Mouse (Mus musculus): ENCODE data around the gene Enkur. TPM values are rescaled to one million over a fixed set of nuclear protein-coding genes. Genes with fewer than 3 reads are reported as not detected.
A peak's percentile ranks its signal among the peaks of the same experiment; 100 is the strongest.

The Enkur gene
- total and polyA plus RNA-seq, 2 experiments from 2014 or later: 6.2 to 7.7 TPM

GRCm38 (mm10) chr2:21222453-21223384 lies 17.6 kb upstream of the Enkur start:
- 94% methylated on average over 9 of the region's 9 CpGs for WGBS
- no peak for TF ChIP-seq CTCF (IDR thresholded peaks at IDR 0.05)
- ATAC-seq (ENCODE audit: low FRiP score): no peak
- Histone ChIP-seq H3K4me1 (ENCODE audit: insufficient read depth, low read length) (no peaks in the 10 kb centered on the region), H3K36me3 (ENCODE audit: insufficient read depth, low read length) (no peaks in the 10 kb centered on the region), H3K4me3 (ENCODE audit: low read depth, low read length) (no peak overlapping the region), H3K27ac (ENCODE audit: low read depth, low read length) (no peak overlapping the region), H3K9ac (replicated peaks; ENCODE audit: low read length, poor library complexity, severe bottlenecking) (no peak overlapping the region), H3K4me2 (ENCODE audit: low read depth, low read length, poor library complexity, severe bottlenecking) (no peak overlapping the region), H3K27me3 (ENCODE audit: insufficient read depth, low read length) (no peaks in the 10 kb centered on the region), H3K9me3 (ENCODE audit: low read length) (no peaks in the 10 kb centered on the region)
- DNase-seq (ENCODE audit: low spot score): no peak

DNA sequence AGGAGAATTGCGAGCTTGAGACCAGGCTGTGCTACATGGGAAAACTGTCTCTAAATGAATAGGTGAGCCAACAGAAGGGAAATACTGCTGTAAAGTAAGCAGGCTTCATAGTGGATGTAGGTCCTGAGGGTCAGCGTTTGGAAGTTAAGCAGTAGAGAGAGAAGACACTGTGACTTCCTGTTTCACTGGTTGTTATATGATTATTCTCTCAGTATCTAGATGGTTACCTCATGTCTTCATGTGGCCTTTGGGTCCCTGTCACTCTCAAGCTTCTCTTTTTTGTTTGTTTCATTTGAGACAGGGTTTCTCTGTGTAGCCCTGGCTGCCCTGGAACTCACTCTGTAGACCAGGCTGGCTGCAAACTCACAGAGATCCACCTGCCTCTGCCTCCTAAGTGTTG lies 10.1 kb upstream of the Enkur start:
- no peak for ATAC-seq (ENCODE audit: low FRiP score)
- 94% methylated on average over 2 of the region's 2 CpGs for WGBS

DNA sequence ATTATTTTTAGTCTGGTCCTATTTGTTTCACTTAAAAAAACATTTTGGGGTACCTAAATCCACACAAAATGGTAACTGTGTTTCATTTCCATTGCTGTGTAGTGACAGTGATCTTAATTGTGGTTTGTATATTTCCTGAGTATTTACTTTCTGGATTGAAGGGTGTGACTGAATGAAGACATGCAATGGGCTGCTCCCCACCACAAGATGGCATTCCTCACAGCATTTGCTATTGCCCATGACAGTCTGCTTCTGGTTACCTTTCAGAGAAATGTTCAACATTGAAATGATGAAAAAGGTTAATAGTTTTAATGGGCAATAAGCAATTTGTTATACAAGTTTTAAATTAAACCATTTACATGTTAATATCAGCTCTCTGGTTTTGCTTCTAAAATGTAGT lies 9.2 kb upstream of the Enkur start:
- H3K4me2 ChIP-seq (ENCODE audit: low read depth, low read length, poor library complexity, severe bottlenecking): no peak overlapping the region
- no peaks in the 10 kb centered on the region for H3K4me1 ChIP-seq (ENCODE audit: insufficient read depth, low read length)
- TF ChIP-seq CTCF (IDR thresholded peaks at IDR 0.05): peak; percentile 63
- no peak overlapping the region for H3K9ac ChIP-seq (replicated peaks; ENCODE audit: low read length, poor library complexity, severe bottlenecking)
- H3K27ac ChIP-seq (ENCODE audit: low read depth, low read length): no peak overlapping the region
- H3K9me3 ChIP-seq (ENCODE audit: low read length): no peaks in the 10 kb centered on the region
- no peak overlapping the region for H3K4me3 ChIP-seq (ENCODE audit: low read depth, low read length)
- peaks cover 15% of the 10 kb centered on the region; the same call in 1 of the 2 replicates for H3K36me3 ChIP-seq (ENCODE audit: insufficient read depth, low read length)
- ATAC-seq (ENCODE audit: low FRiP score) (no peak), DNase-seq (ENCODE audit: low spot score) (peak; percentile 8)
- H3K27me3 ChIP-seq (ENCODE audit: insufficient read depth, low read length): no peaks in the 10 kb centered on the region

More for the DNA sequence above, 10.1 kb upstream of the Enkur start:
- H3K36me3 ChIP-seq (ENCODE audit: insufficient read depth, low read length): peaks cover 15% of the 10 kb centered on the region; the same call in 1 of the 2 replicates
- TF ChIP-seq CTCF (IDR thresholded peaks at IDR 0.05): no peak
- no peak overlapping the region for H3K4me3 ChIP-seq (ENCODE audit: low read depth, low read length)
- no peak for DNase-seq (ENCODE audit: low spot score)
- no peaks in the 10 kb centered on the region for H3K27me3 ChIP-seq (ENCODE audit: insufficient read depth, low read length)
- H3K4me2 ChIP-seq (ENCODE audit: low read depth, low read length, poor library complexity, severe bottlenecking): no peak overlapping the region
- no peaks in the 10 kb centered on the region for H3K4me1 ChIP-seq (ENCODE audit: insufficient read depth, low read length)
- H3K9me3 ChIP-seq (ENCODE audit: low read length): no peaks in the 10 kb centered on the region
- H3K9ac ChIP-seq (replicated peaks; ENCODE audit: low read length, poor library complexity, severe bottlenecking): no peak overlapping the region
- no peak overlapping the region for H3K27ac ChIP-seq (ENCODE audit: low read depth, low read length)

DNA sequence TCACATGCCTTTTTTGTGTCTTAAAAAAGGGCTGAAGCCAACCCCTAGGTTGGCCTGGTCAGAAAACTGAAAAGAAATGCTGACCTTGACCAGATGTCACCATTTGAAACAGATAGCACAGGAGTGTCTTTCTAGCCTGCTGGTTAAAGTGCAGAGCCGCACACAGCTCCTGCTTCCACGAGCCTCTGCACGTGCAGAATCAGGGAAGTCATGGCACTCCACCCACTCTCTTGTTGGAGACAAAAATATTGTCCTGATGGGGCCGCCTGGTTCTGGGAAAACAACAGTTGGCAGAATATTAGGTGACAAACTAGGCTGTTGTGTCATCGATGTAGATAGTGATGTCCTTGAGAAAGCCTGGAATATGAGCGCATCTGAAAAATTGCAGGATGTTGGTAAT lies 6.2 kb upstream of the Enkur start:
- Histone ChIP-seq H3K36me3 (ENCODE audit: insufficient read depth, low read length) (0 out of 2 replicates have a peak, but pooled peaks cover 13% of the 10 kb centered on the region), H3K27me3 (ENCODE audit: insufficient read depth, low read length) (no peaks in the 10 kb centered on the region), H3K4me3 (ENCODE audit: low read depth, low read length) (no peak overlapping the region), H3K27ac (ENCODE audit: low read depth, low read length) (no peak overlapping the region), H3K4me1 (ENCODE audit: insufficient read depth, low read length) (peaks cover 7% of the 10 kb centered on the region), H3K4me2 (ENCODE audit: low read depth, low read length, poor library complexity, severe bottlenecking) (no peak overlapping the region), H3K9ac (replicated peaks; ENCODE audit: low read length, poor library complexity, severe bottlenecking) (no peak overlapping the region), H3K9me3 (ENCODE audit: low read length) (no peaks in the 10 kb centered on the region)
- ATAC-seq (ENCODE audit: low FRiP score): no peak
- TF ChIP-seq CTCF (IDR thresholded peaks at IDR 0.05): no peak
- 86% methylated on average over 6 of the region's 6 CpGs for WGBS
- no peak for DNase-seq (ENCODE audit: low spot score)

DNA sequence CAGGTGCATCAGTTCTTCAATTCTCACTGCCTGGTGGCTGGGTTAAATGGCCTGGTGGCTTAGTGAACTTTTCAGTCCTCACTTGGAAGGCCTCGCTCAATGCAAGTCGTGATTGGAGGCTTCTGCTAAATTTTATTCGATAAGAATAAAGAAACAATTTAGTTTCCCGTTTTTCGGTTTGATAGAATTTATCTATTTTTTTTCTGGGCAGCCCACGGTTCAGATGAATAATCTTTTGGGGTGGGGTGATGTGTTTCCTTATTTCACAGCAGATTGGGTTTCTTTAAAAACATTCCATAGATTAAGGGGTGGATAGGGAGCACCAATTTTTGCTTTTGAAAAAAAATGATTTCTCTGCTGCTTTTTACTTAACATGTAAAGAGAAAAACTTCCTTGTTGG lies 1.1 kb upstream of the Enkur start:
- no peak; the same call in 1 of the 2 replicates for ATAC-seq (ENCODE audit: low FRiP score)
- Histone ChIP-seq H3K4me2 (ENCODE audit: low read depth, low read length, poor library complexity, severe bottlenecking) (peak overlapping the region; percentile 74), H3K27me3 (ENCODE audit: insufficient read depth, low read length) (no peaks in the 10 kb centered on the region), H3K27ac (ENCODE audit: low read depth, low read length) (peak overlapping the region; percentile 89), H3K9me3 (ENCODE audit: low read length) (no peaks in the 10 kb centered on the region), H3K36me3 (ENCODE audit: insufficient read depth, low read length) (0 out of 2 replicates have a peak, but pooled peaks cover under 1% of the 10 kb centered on the region), H3K9ac (replicated peaks; ENCODE audit: low read length, poor library complexity, severe bottlenecking) (peak overlapping the region; percentile 85), H3K4me3 (ENCODE audit: low read depth, low read length) (peak overlapping the region; percentile 69), H3K4me1 (ENCODE audit: insufficient read depth, low read length) (peaks cover 7% of the 10 kb centered on the region)
- no peak for DNase-seq (ENCODE audit: low spot score)
- WGBS: 36% methylated on average over 6 of the region's 6 CpGs
- no peak for TF ChIP-seq CTCF (IDR thresholded peaks at IDR 0.05)

- Histone ChIP-seq H3K27me3 (ENCODE audit: insufficient read depth, low read length) (no peaks in the 10 kb centered on the region), H3K9me3 (ENCODE audit: low read length) (no peaks in the 10 kb centered on the region), H3K4me1 (ENCODE audit: insufficient read depth, low read length) (peaks cover 7% of the 10 kb centered on the region), H3K4me2 (ENCODE audit: low read depth, low read length, poor library complexity, severe bottlenecking) (peak overlapping the region; percentile 74), H3K4me3 (ENCODE audit: low read depth, low read length) (peak overlapping the region; percentile 69), H3K27ac (ENCODE audit: low read depth, low read length) (peak overlapping the region; percentile 89), H3K9ac (replicated peaks; ENCODE audit: low read length, poor library complexity, severe bottlenecking) (peak overlapping the region; percentile 85), H3K36me3 (ENCODE audit: insufficient read depth, low read length) (no peaks in the 10 kb centered on the region)
- ATAC-seq (ENCODE audit: low FRiP score) (peak; percentile 89), DNase-seq (ENCODE audit: low spot score) (no peak)
- under 1% methylated on average over 19 of the region's 19 CpGs for WGBS
- no peak for TF ChIP-seq CTCF (IDR thresholded peaks at IDR 0.05)
These were observed 630 bp upstream of the Enkur start for GRCm38 (mm10) chr2:21205831-21206159.
